Mouse (Mus musculus) heart, postnatal 36 days (tissue): ENCODE measurements around the gene Nhlh2. TPM values are rescaled to one million over a fixed set of nuclear protein-coding genes. Genes with fewer than 3 reads are reported as not detected.

ENCODE experiments used
- total RNA-seq, 2 experiments: library from RNA; stranded (reverse); gene quantifications; 2 replicates each; pipeline ENCODE4 v1.2.3; 2021

The Nhlh2 gene
- total RNA-seq, 2 experiments from 2014 or later = not detected

Other genes starting within 250 kb of the Nhlh2 start
- gene Mab21l3, start 161.1 kb upstream of the Nhlh2 start, total RNA-seq = not detected
- gene Slc22a15, start 85.6 kb upstream of the Nhlh2 start, total RNA-seq = 1 to 10 TPM; 2.5 to 2.8 TPM
- 1,000 to 10,000 TPM in 1 of 2 experiments, 100 to 1,000 TPM in 1; 876 to 1,038 TPM for gene Casq2, start 76.3 kb downstream of the Nhlh2 start, total RNA-seq
- gene Vangl1, start 194.6 kb downstream of the Nhlh2 start, total RNA-seq = 10 to 100 TPM; 10.8 to 14.2 TPM